Mouse (Mus musculus) ES-E14 (cell line): ENCODE results near the gene Phf24. TPM values are rescaled to one million over a fixed set of nuclear protein-coding genes. Genes with fewer than 3 reads are reported as not detected.

Source experiments
- DNase-seq: peaks from one replicate; pipeline ENCODE4 v3.0.0-alpha.2; 2013; ENCODE audit warnings: low read depth, low spot score
- H3K27ac ChIP-seq: 2 replicates; pipeline ENCODE4 v1.5.1; 2012; ENCODE audit warnings: low read depth, mild to moderate bottlenecking, low read length, moderate library complexity, mixed read lengths; ENCODE audit not compliant: poor library complexity, insufficient read depth, severe bottlenecking
- H3K36me3 ChIP-seq: 2 replicates; pipeline ENCODE4 v1.6.1; 2012; ENCODE audit warnings: mild to moderate bottlenecking, low read length, moderate library complexity, mixed read lengths; ENCODE audit not compliant: control insufficient read depth, poor library complexity, insufficient read depth, severe bottlenecking
- H3K4me1 ChIP-seq, 2 experiments: fragments of 150-350 bp in 1 of 2; sonication (generic) in 1 of 2; 2 replicates each; pipeline ENCODE4 v1.6.1; 2012; ENCODE audit warnings: low read length in 2 of 2, mild to moderate bottlenecking in 1 of 2, mixed read lengths in 1 of 2; ENCODE audit not compliant: control insufficient read depth in 2 of 2, insufficient read depth in 2 of 2, poor library complexity in 1 of 2
- H3K4me3 ChIP-seq, 2 experiments: fragments of 150-350 bp in 1 of 2; sonication (generic) in 1 of 2; 2 replicates each; pipeline ENCODE4 v1.5.1; 2012; ENCODE audit warnings: low read length in 2 of 2, low read depth in 1 of 2, mild to moderate bottlenecking in 1 of 2, mixed read lengths in 1 of 2; ENCODE audit not compliant: insufficient read depth in 1 of 2, poor library complexity in 1 of 2, severe bottlenecking in 1 of 2
- H3K9ac ChIP-seq: 2 replicates; pipeline ENCODE4 v1.6.1; 2012; ENCODE audit warnings: low read depth, mild to moderate bottlenecking, low read length, mixed read lengths; ENCODE audit not compliant: poor library complexity, insufficient read depth, severe bottlenecking
- H3K9me3 ChIP-seq: fragments of 150-350 bp; sonication (generic); 2 replicates; pipeline ENCODE4 v1.6.1; 2012; ENCODE audit warnings: low read depth, mild to moderate bottlenecking, low read length; ENCODE audit not compliant: control insufficient read depth, insufficient read depth
- CHD2 ChIP-seq: IDR thresholded peaks from 2 replicates; pipeline ENCODE4 v1.6.1; 2014; ENCODE audit warnings: mild to moderate bottlenecking, low read depth, low read length, inconsistent platforms
- HCFC1 ChIP-seq: IDR thresholded peaks from 2 replicates; pipeline ENCODE4 v1.6.1; 2012; ENCODE audit warnings: low read length, inconsistent platforms, borderline replicate concordance; ENCODE audit not compliant: insufficient read depth
- MAFK ChIP-seq: IDR thresholded peaks from 2 replicates; pipeline ENCODE4 v1.6.1; 2014; ENCODE audit warnings: mild to moderate bottlenecking, low read depth, low read length, inconsistent platforms; ENCODE audit not compliant: insufficient read depth
- ZC3H11A ChIP-seq: IDR thresholded peaks from 2 replicates; pipeline ENCODE4 v1.6.1; 2012; ENCODE audit warnings: low read depth, mild to moderate bottlenecking, inconsistent platforms, low read length, borderline replicate concordance
- ZNF384 ChIP-seq: IDR thresholded peaks from 2 replicates; pipeline ENCODE4 v1.6.1; 2012; ENCODE audit warnings: low read depth, low read length, inconsistent platforms
- in situ Hi-C, 2 experiments: fragments of 600-800 bp; cut with MboI; formaldehyde crosslinking; loops; one replicate each; pipeline ENCODE4 v1.15.1; 2025; ENCODE audit warnings: low sequenced_read_pairs in 2 of 2, inconsistent platforms in 1 of 2; ENCODE audit not compliant: unreplicated experiment in 2 of 2
- total RNA-seq: library from RNA; depleted of rRNA; stranded (reverse); fragments of 300-350 nt; gene quantifications from 2 replicates; pipeline ENCODE4 v1.2.3, GENCODE M21; 2012

The Phf24 gene
- total RNA-seq, 1 experiment: 0.04 TPM

- no peak overlapping the region for H3K9ac ChIP-seq
- no peak for DNase-seq
- H3K9me3 ChIP-seq: no peaks in the 10 kb centered on the region
- H3K27ac ChIP-seq: no peak overlapping the region
- in situ Hi-C loops: no loop called here
- TF ChIP-seq ZNF384 (no peak), CHD2 (no peak), ZC3H11A (no peak), MAFK (no peak), HCFC1 (no peak)
- H3K36me3 ChIP-seq: no peaks in the 10 kb centered on the region
- H3K4me1 ChIP-seq: no peaks in the 10 kb centered on the region
- no peak overlapping the region for H3K4me3 ChIP-seq
These were observed 27.7 kb upstream of the Phf24 start for GRCm38 (mm10) chr4:42888806-42889205.

- Histone ChIP-seq H3K4me1 (no peaks in the 10 kb centered on the region), H3K4me3 (no peak overlapping the region), H3K9ac (no peak overlapping the region), H3K9me3 (no peaks in the 10 kb centered on the region), H3K36me3 (no peaks in the 10 kb centered on the region), H3K27ac (no peak overlapping the region)
- in situ Hi-C loops: no loop called here
- TF ChIP-seq ZC3H11A (no peak), HCFC1 (no peak), MAFK (no peak), CHD2 (no peak), ZNF384 (no peak)
- DNase-seq: no peak
These were observed 25.3 kb upstream of the Phf24 start for GRCm38 (mm10) chr4:42891176-42891575.

- peaks cover 0 to 6% of the 10 kb centered on the region in 2 experiments; a peak in 2 of 4 replicates for H3K4me1 ChIP-seq
- in situ Hi-C loops: no loop called here
- no peak overlapping the region for H3K27ac ChIP-seq
- TF ChIP-seq ZNF384 (no peak), CHD2 (no peak), ZC3H11A (no peak), MAFK (no peak), HCFC1 (no peak)
- no peak for DNase-seq
- H3K9me3 ChIP-seq: no peaks in the 10 kb centered on the region
- H3K4me3 ChIP-seq: no peak overlapping the region
- H3K9ac ChIP-seq: no peak overlapping the region
- H3K36me3 ChIP-seq: no peaks in the 10 kb centered on the region
These were observed 21.3 kb upstream of the Phf24 start for GRCm38 (mm10) chr4:42895118-42895517.

- no peak for DNase-seq
- Histone ChIP-seq H3K36me3 (no peaks in the 10 kb centered on the region), H3K27ac (no peak overlapping the region), H3K4me3 (no peak overlapping the region), H3K4me1 (peaks cover 0 to 6% of the 10 kb centered on the region in 2 experiments; a peak in 2 of 4 replicates), H3K9me3 (no peaks in the 10 kb centered on the region), H3K9ac (no peak overlapping the region)
- TF ChIP-seq CHD2: no peak
- TF ChIP-seq HCFC1: no peak
- TF ChIP-seq ZC3H11A: no peak
- TF ChIP-seq ZNF384: no peak
- no peak for TF ChIP-seq MAFK
- in situ Hi-C loops: no loop called here
These were observed 17.5 kb upstream of the Phf24 start for GRCm38 (mm10) chr4:42898914-42899313.

- Histone ChIP-seq H3K9me3 (no peaks in the 10 kb centered on the region), H3K27ac (no peak overlapping the region), H3K36me3 (no peaks in the 10 kb centered on the region), H3K9ac (no peak overlapping the region), H3K4me1 (peaks cover 0 to 6% of the 10 kb centered on the region in 2 experiments; a peak in 2 of 4 replicates), H3K4me3 (no peak overlapping the region)
- no peak for DNase-seq
- in situ Hi-C loops: no loop called here
- TF ChIP-seq ZC3H11A: no peak
- no peak for TF ChIP-seq MAFK
- TF ChIP-seq ZNF384: no peak
- TF ChIP-seq CHD2: no peak
- no peak for TF ChIP-seq HCFC1
These were observed 15.6 kb upstream of the Phf24 start for GRCm38 (mm10) chr4:42900878-42901277.
